Mouse (Mus musculus): ENCODE results near the gene Runx1.

DNA sequence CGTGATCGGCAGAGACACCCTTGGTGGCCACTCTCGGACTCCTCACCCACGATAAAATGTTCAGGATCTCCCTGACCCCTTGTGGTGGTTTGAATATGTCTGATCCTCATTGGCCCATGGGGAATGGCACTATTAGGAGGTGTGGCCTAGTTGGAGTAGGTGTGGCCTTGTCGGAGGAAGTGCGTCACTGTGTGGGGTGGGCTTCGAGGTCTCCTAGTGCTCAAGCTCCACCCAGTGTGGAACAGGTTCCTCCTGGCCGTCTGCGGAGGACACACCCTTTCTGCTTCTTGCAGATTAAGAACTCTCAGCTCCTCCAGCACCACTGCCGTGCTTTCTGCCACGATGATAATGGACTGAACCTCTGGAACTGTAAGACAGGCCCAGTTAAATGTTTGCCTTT, 254.7 kb downstream of the Runx1 start:
- TF ChIP-seq POLR2A (IDR thresholded peaks at IDR 0.05; ENCODE audit: extremely low read depth, insufficient read depth, low read length) (no peak), CTCF (IDR thresholded peaks at IDR 0.05; ENCODE audit: extremely low read depth, insufficient read depth, low read length) (no peak)

Data from cortical plate, adult 2 months (tissue).